Mouse (Mus musculus): ENCODE results near the gene Zfp454.

GRCm38 (mm10) chr11:50887390-50888128 lies at the start of gene Zfp454:
- TF ChIP-seq GATA1 (IDR thresholded peaks at IDR 0.05; ENCODE audit: low read length) (no peak), TAL1 (IDR thresholded peaks at IDR 0.05; ENCODE audit: low read length) (no peak)

Measured in erythroblast, embryonic 14.5 days (primary cell).